Mouse (Mus musculus): ENCODE results near the gene Clpb.

Clpb gene

GRCm38 (mm10) chr7:101822836-101823757 lies 159.7 kb downstream of the Clpb start:
- no peak for DNase-seq

GRCm38 (mm10) chr7:101823758-101824630 lies 160.6 kb downstream of the Clpb start:
- no peak for DNase-seq

GRCm38 (mm10) chr7:101830373-101830772 lies 166.9 kb downstream of the Clpb start:
- no peak for DNase-seq

- no peak for DNase-seq
Observed at GRCm38 (mm10) chr7:101831437-101831836, 168.0 kb downstream of the Clpb start.

- DNase-seq: no peak
Observed at GRCm38 (mm10) chr7:101832372-101832771, 168.9 kb downstream of the Clpb start.

- DNase-seq: no peak
Observed at GRCm38 (mm10) chr7:101833352-101833751, 169.9 kb downstream of the Clpb start.

GRCm38 (mm10) chr7:101833916-101834584 lies 170.6 kb downstream of the Clpb start:
- no peak for DNase-seq

- DNase-seq: no peak
Observed at GRCm38 (mm10) chr7:101834903-101835302, 171.5 kb downstream of the Clpb start.

- no peak for DNase-seq
Observed at GRCm38 (mm10) chr7:101835457-101836109, 172.2 kb downstream of the Clpb start.

GRCm38 (mm10) chr7:101836271-101837153 lies 173.1 kb downstream of the Clpb start:
- DNase-seq: peak; percentile 46 to 69

GRCm38 (mm10) chr7:101837154-101837605 lies 173.7 kb downstream of the Clpb start:
- DNase-seq: no peak

- peak; percentile 87 to 91 for DNase-seq
Observed at GRCm38 (mm10) chr7:101837606-101838471, 174.4 kb downstream of the Clpb start, which contains the start of gene Inppl1. Gene Inppl1 (minus strand): TSS chr7:101838229.

GRCm38 (mm10) chr7:101844186-101844585 lies 180.8 kb downstream of the Clpb start:
- DNase-seq: no peak

All from cerebellum, postnatal 25 days (tissue).